Mouse (Mus musculus) lung, embryonic 16.5 days (tissue): Measurements from ENCODE around the gene Galm. TPM values are rescaled to one million over a fixed set of nuclear protein-coding genes. Genes with fewer than 3 reads are reported as not detected.

Experiments
- ATAC-seq: fragments of 200-750 bp; cut with Nextera tagmentation; 2 replicates; pipeline ENCODE4 v1.8.0; 2017; ENCODE audit warnings: low read depth, mild to moderate bottlenecking, moderate library complexity
- H3K27ac ChIP-seq: fragments of 300-500 bp; sonication (generic); 2 replicates; pipeline ENCODE4 v1.5.1; 2014; ENCODE audit warnings: mild to moderate bottlenecking, control low read depth, low read length
- H3K27me3 ChIP-seq: fragments of 300-500 bp; sonication (generic); 2 replicates; pipeline ENCODE4 v1.6.1; 2014; ENCODE audit warnings: low read depth, low read length, mixed read lengths; ENCODE audit not compliant: control insufficient read depth, insufficient read depth
- H3K36me3 ChIP-seq: fragments of 300-500 bp; sonication (generic); 2 replicates; pipeline ENCODE4 v1.6.1; 2014; ENCODE audit warnings: low read length; ENCODE audit not compliant: control insufficient read depth, insufficient read depth
- H3K4me1 ChIP-seq: fragments of 300-500 bp; sonication (generic); replicated peaks from 2 replicates; pipeline ENCODE4 v1.6.1; 2014; ENCODE audit warnings: low read length, mixed read lengths; ENCODE audit not compliant: control insufficient read depth, insufficient read depth
- H3K4me2 ChIP-seq: fragments of 300-500 bp; sonication (generic); 2 replicates; pipeline ENCODE4 v1.6.1; 2014; ENCODE audit warnings: low read depth, low read length, control low read depth
- H3K4me3 ChIP-seq: fragments of 300-500 bp; sonication (generic); 2 replicates; pipeline ENCODE4 v1.5.1; 2014; ENCODE audit warnings: mild to moderate bottlenecking, low read length, control low read depth
- H3K9ac ChIP-seq: fragments of 300-500 bp; sonication (generic); 2 replicates; pipeline ENCODE4 v1.6.1; 2014; ENCODE audit warnings: low read length, control low read depth
- H3K9me3 ChIP-seq: fragments of 300-500 bp; sonication (generic); 2 replicates; pipeline ENCODE4 v1.6.1; 2016; ENCODE audit warnings: low read length; ENCODE audit not compliant: control insufficient read depth
- WGBS: fragments of 180-500 bp; shearing (Covaris S2); extraction: QIAGEN DNeasy Blood & Tissue Kit; methylation state at CpG from one replicate; pipeline ENCODE4 v1.1.7; 2014; 5-methylcytosine and 5-hydroxymethylcytosine counted together
- polyA plus RNA-seq: library from polyadenylated mRNA; unstranded; fragments of >200 nt; fragmentation: Nextera tagmentation; extraction: Ambion mirVana; gene quantifications from 2 replicates; pipeline ENCODE4 v1.2.1, GENCODE M21; 2015

Galm gene
- polyA plus RNA-seq, 1 experiment from 2014 or later: 20.4 TPM

- Histone ChIP-seq H3K27me3 (no peaks in the 10 kb centered on the region), H3K27ac (no peak overlapping the region), H3K4me2 (no peak overlapping the region), H3K4me1 (peaks cover 21% of the 10 kb centered on the region), H3K9me3 (no peaks in the 10 kb centered on the region), H3K36me3 (no peaks in the 10 kb centered on the region), H3K4me3 (no peak overlapping the region), H3K9ac (no peak overlapping the region)
- no peak for ATAC-seq
- WGBS: 35% methylated on average over 7 of the region's 7 CpGs
Measured at GRCm38 (mm10) chr17:80167851-80168251, 40.6 kb downstream of the Galm start.

GRCm38 (mm10) chr17:80168425-80169182, 41.3 kb downstream of the Galm start:
- Histone ChIP-seq H3K27ac (no peak overlapping the region), H3K4me2 (peak overlapping the region; percentile 39), H3K9ac (no peak overlapping the region; the same call in 1 of the 2 replicates), H3K4me1 (peaks cover 23% of the 10 kb centered on the region), H3K27me3 (no peaks in the 10 kb centered on the region), H3K9me3 (no peaks in the 10 kb centered on the region), H3K36me3 (no peaks in the 10 kb centered on the region), H3K4me3 (0 out of 2 replicates have a peak overlapping the region, but pooled peaks have one; percentile 2)
- ATAC-seq: peak; percentile 62; the same call in 1 of the 2 replicates
- 20% methylated on average over 16 of the region's 16 CpGs for WGBS

- WGBS: 88% methylated on average over 6 of the region's 6 CpGs
- ATAC-seq: no peak
- Histone ChIP-seq H3K36me3 (no peaks in the 10 kb centered on the region), H3K9me3 (no peaks in the 10 kb centered on the region), H3K27ac (no peak overlapping the region), H3K4me2 (no peak overlapping the region), H3K27me3 (no peaks in the 10 kb centered on the region), H3K4me3 (no peak overlapping the region), H3K9ac (no peak overlapping the region), H3K4me1 (peaks cover 23% of the 10 kb centered on the region)
Measured at GRCm38 (mm10) chr17:80169792-80170191, 42.5 kb downstream of the Galm start.

GRCm38 (mm10) chr17:80170951-80171350, 43.7 kb downstream of the Galm start:
- no peak overlapping the region for H3K27ac ChIP-seq
- no peak for ATAC-seq
- no peak overlapping the region for H3K4me3 ChIP-seq
- H3K36me3 ChIP-seq: no peaks in the 10 kb centered on the region
- WGBS: 86% methylated on average over 7 of the region's 7 CpGs
- no peak overlapping the region for H3K4me2 ChIP-seq
- no peaks in the 10 kb centered on the region for H3K9me3 ChIP-seq
- H3K4me1 ChIP-seq: peaks cover 20% of the 10 kb centered on the region
- H3K9ac ChIP-seq: no peak overlapping the region
- H3K27me3 ChIP-seq: no peaks in the 10 kb centered on the region

- Histone ChIP-seq H3K36me3 (no peaks in the 10 kb centered on the region), H3K9me3 (no peaks in the 10 kb centered on the region), H3K4me1 (peaks cover 19% of the 10 kb centered on the region), H3K4me2 (no peak overlapping the region), H3K9ac (no peak overlapping the region), H3K4me3 (no peak overlapping the region), H3K27ac (no peak overlapping the region), H3K27me3 (no peaks in the 10 kb centered on the region)
- WGBS: 84% methylated on average over 4 of the region's 4 CpGs
- ATAC-seq: no peak
Measured at GRCm38 (mm10) chr17:80171948-80172347, 44.7 kb downstream of the Galm start.

- ATAC-seq: no peak
Measured at GRCm38 (mm10) chr17:80172761-80173160, 45.5 kb downstream of the Galm start.

GRCm38 (mm10) chr17:80173708-80174107, 46.4 kb downstream of the Galm start:
- WGBS: 81% methylated on average over 2 of the region's 2 CpGs
- no peaks in the 10 kb centered on the region for H3K9me3 ChIP-seq
- H3K4me3 ChIP-seq: no peak overlapping the region
- no peaks in the 10 kb centered on the region for H3K36me3 ChIP-seq
- no peak overlapping the region for H3K4me2 ChIP-seq
- ATAC-seq: no peak
- no peak overlapping the region for H3K9ac ChIP-seq
- H3K4me1 ChIP-seq: peaks cover 8% of the 10 kb centered on the region
- H3K27ac ChIP-seq: no peak overlapping the region
- no peaks in the 10 kb centered on the region for H3K27me3 ChIP-seq

More at GRCm38 (mm10) chr17:80172761-80173160, 45.5 kb downstream of the Galm start:
- Histone ChIP-seq H3K9ac (no peak overlapping the region), H3K4me3 (no peak overlapping the region), H3K9me3 (no peaks in the 10 kb centered on the region), H3K4me1 (peaks cover 18% of the 10 kb centered on the region), H3K27ac (no peak overlapping the region), H3K36me3 (no peaks in the 10 kb centered on the region), H3K4me2 (no peak overlapping the region), H3K27me3 (no peaks in the 10 kb centered on the region)
- WGBS: 74% methylated on average over 5 of the region's 5 CpGs

GRCm38 (mm10) chr17:80174146-80174545, 46.9 kb downstream of the Galm start:
- H3K4me2 ChIP-seq: no peak overlapping the region
- H3K9me3 ChIP-seq: no peaks in the 10 kb centered on the region
- H3K4me1 ChIP-seq: peaks cover 6% of the 10 kb centered on the region; the same call in 1 of the 2 replicates
- ATAC-seq: no peak
- no peaks in the 10 kb centered on the region for H3K36me3 ChIP-seq
- no peak overlapping the region for H3K4me3 ChIP-seq
- H3K27ac ChIP-seq: no peak overlapping the region
- no peak overlapping the region for H3K9ac ChIP-seq
- H3K27me3 ChIP-seq: no peaks in the 10 kb centered on the region
- 78% methylated on average over 3 of the region's 3 CpGs for WGBS

- H3K4me2 ChIP-seq: no peak overlapping the region
- H3K27me3 ChIP-seq: no peaks in the 10 kb centered on the region
- peaks cover 6% of the 10 kb centered on the region; the same call in 1 of the 2 replicates for H3K4me1 ChIP-seq
- no peak overlapping the region for H3K4me3 ChIP-seq
- H3K27ac ChIP-seq: no peak overlapping the region
- no peaks in the 10 kb centered on the region for H3K9me3 ChIP-seq
- no peak overlapping the region for H3K9ac ChIP-seq
- ATAC-seq: peak; percentile 34
- no peaks in the 10 kb centered on the region for H3K36me3 ChIP-seq
- WGBS: 56% methylated on average over 19 of the region's 19 CpGs
Measured at GRCm38 (mm10) chr17:80174699-80175385, 47.6 kb downstream of the Galm start.
